Mouse (Mus musculus): ENCODE measurements around the gene Gm7849.
"Not testable (repeated sequence)": the region's sequence is repeated elsewhere in the genome, so short reads cannot be mapped to it uniquely, and the experiment has no call there.

The Gm7849 gene

GRCm38 (mm10) chr8:21456460-21456859 lies at the start of gene Gm7849:
Gene Gm7849 (minus strand): TSS chr8:21456560.
- not testable (repeated sequence) for DNase-seq (ENCODE audit: low read depth, low spot score)

GRCm38 (mm10) chr8:21427111-21427510 lies 29.2 kb downstream of the Gm7849 start, which contains the start of gene Defa36:
Gene Defa36 (plus strand): TSS chr8:21427411.
- DNase-seq (ENCODE audit: low read depth, low spot score) = not testable (repeated sequence)
